Comparison of ENCODE assay signal across 8 mouse cellular contexts in the genomic region with DNA sequence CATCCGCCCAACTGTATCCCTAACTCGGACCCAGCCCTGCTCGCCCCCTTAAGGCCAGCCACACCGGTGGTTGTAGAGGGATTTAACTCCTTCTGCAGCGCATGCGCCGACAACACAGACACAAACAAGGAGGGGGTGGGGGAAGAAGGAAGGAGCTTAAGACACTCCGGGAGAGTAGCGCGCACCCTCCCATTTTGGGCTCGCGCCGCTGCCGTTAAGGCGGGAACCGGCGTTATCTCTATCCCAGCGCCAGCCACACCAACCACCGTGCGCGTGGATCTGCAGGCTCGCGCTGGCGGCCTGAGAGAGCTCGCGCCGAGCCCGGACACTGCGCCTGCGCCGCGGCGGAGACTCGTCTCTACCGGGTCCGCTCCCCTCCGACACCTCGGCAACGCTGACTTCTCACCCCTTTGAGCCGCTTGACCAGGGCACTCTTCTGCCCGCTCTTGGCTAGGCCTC. TPM values are rescaled to one million over a fixed set of nuclear protein-coding genes. Genes with fewer than 3 reads are reported as not detected.
DNase-seq lines count a peak whose midpoint lies in the region; ATAC-seq and TF ChIP-seq lines count a peak whose summit lies in the region.

A gene (plus strand): TSS at position 154 of the 459 bp plus-strand sequence.

- peak within 1 kb of the TSS; percentile 99 for H3ac ChIP-seq in myocyte (ENCODE audit: control insufficient read depth, insufficient read length)

- no peaks in the 10 kb centered on the region for H3K9me3 ChIP-seq in neural tube, embryonic 11.5 days (ENCODE audit: control insufficient read depth, low read length)
- no peaks in the 10 kb centered on the region for H3K9me3 ChIP-seq in forebrain, embryonic 12.5 days
- no peaks in the 10 kb centered on the region for H3K9me3 ChIP-seq in hindbrain, embryonic 16.5 days (ENCODE audit: control insufficient read depth, low read length)
- no peaks in the 10 kb centered on the region for H3K9me3 ChIP-seq in limb, embryonic 15.5 days

- peak within 1 kb of the TSS; percentile 95 for H3K9ac ChIP-seq in neural tube, embryonic 11.5 days (ENCODE audit: low read length)
- H3K9ac ChIP-seq in forebrain, embryonic 12.5 days, result peak within 1 kb of the TSS; percentile 88
- peak within 1 kb of the TSS; percentile 97 for H3K9ac ChIP-seq in hindbrain, embryonic 16.5 days (ENCODE audit: low read depth, low read length)
- H3K9ac ChIP-seq in limb, embryonic 15.5 days, result peak within 1 kb of the TSS; percentile 97

- no peaks in the 10 kb centered on the region for H3K27me3 ChIP-seq in neural tube, embryonic 11.5 days (ENCODE audit: control insufficient read depth, insufficient read depth, low read length)
- no peaks in the 10 kb centered on the region for H3K27me3 ChIP-seq in forebrain, embryonic 12.5 days
- H3K27me3 ChIP-seq in hindbrain, embryonic 16.5 days (replicated peaks; ENCODE audit: control insufficient read depth, insufficient read depth, low read length), result no peaks in the 10 kb centered on the region
- no peaks in the 10 kb centered on the region for H3K27me3 ChIP-seq in limb, embryonic 15.5 days
- no peaks in the 10 kb centered on the region for H3K27me3 ChIP-seq in myocyte (ENCODE audit: control insufficient read depth, insufficient read depth, insufficient read length)

- H3K4me3 ChIP-seq in neural tube, embryonic 11.5 days (ENCODE audit: low read depth, low read length), result peak within 1 kb of the TSS; percentile 84
- H3K4me3 ChIP-seq in forebrain, embryonic 12.5 days (replicated peaks), result peak within 1 kb of the TSS; percentile 86
- H3K4me3 ChIP-seq in hindbrain, embryonic 16.5 days (ENCODE audit: low read length), result peak within 1 kb of the TSS; percentile 87
- H3K4me3 ChIP-seq in limb, embryonic 15.5 days, result peak within 1 kb of the TSS; percentile 85
- H3K4me3 ChIP-seq in myocyte, result peak within 1 kb of the TSS; percentile 95

- peak; percentile 77 for ATAC-seq in neural tube, embryonic 11.5 days (ENCODE audit: insufficient read depth, low FRiP score, low TSS enrichment)
- ATAC-seq in forebrain, embryonic 12.5 days (ENCODE audit: low FRiP score), result peak; percentile 83
- peak; percentile 77 for ATAC-seq in hindbrain, embryonic 16.5 days
- ATAC-seq in limb, embryonic 15.5 days (ENCODE audit: insufficient number of reproducible peaks, low FRiP score, low TSS enrichment, low read depth), result peak; percentile 72

- peaks cover 10% of the 10 kb centered on the region for H3K4me1 ChIP-seq in neural tube, embryonic 11.5 days (ENCODE audit: control insufficient read depth, insufficient read depth, low read length)
- H3K4me1 ChIP-seq in forebrain, embryonic 12.5 days, result peaks cover 24% of the 10 kb centered on the region
- peaks cover 27% of the 10 kb centered on the region for H3K4me1 ChIP-seq in hindbrain, embryonic 16.5 days (ENCODE audit: control insufficient read depth, insufficient read depth, low read depth, low read length)
- peaks cover 16% of the 10 kb centered on the region for H3K4me1 ChIP-seq in limb, embryonic 15.5 days

- H3K79me2 ChIP-seq in myocyte (ENCODE audit: control insufficient read depth, insufficient read depth), result peaks cover 75% of the 10 kb centered on the region

- peak; percentile 88 for DNase-seq in neural tube, embryonic 11.5 days (ENCODE audit: low spot score)
- DNase-seq in neural tube, embryonic 10.5 days (ENCODE audit: extremely low spot score, low spot score), result no peak
- no peak for DNase-seq in adrenal gland, postnatal 25 days
- no peak for DNase-seq in ovary, postnatal 10 days (ENCODE audit: low spot score)

- H3K36me3 ChIP-seq in neural tube, embryonic 11.5 days (ENCODE audit: control insufficient read depth, insufficient read depth, low read length), result peaks cover 9% of the 10 kb centered on the region
- H3K36me3 ChIP-seq in forebrain, embryonic 12.5 days (replicated peaks), result peaks cover 44% of the 10 kb centered on the region
- H3K36me3 ChIP-seq in hindbrain, embryonic 16.5 days (ENCODE audit: control insufficient read depth, insufficient read depth, low read length), result 0 out of 2 replicates have a peak, but pooled peaks cover 4% of the 10 kb centered on the region
- H3K36me3 ChIP-seq in limb, embryonic 15.5 days, result peaks cover 35% of the 10 kb centered on the region
- peaks cover 14% of the 10 kb centered on the region for H3K36me3 ChIP-seq in myocyte (ENCODE audit: control insufficient read depth, insufficient read depth)

- under 1% methylated on average over 41 of the region's 41 CpGs for WGBS in neural tube, embryonic 11.5 days
- under 1% methylated on average over 41 of the region's 41 CpGs for WGBS in forebrain, embryonic 12.5 days
- under 1% methylated on average over 41 of the region's 41 CpGs for WGBS in hindbrain, embryonic 16.5 days
- under 1% methylated on average over 41 of the region's 41 CpGs for WGBS in limb, embryonic 15.5 days

- peak within 1 kb of the TSS; percentile 90 for H3K27ac ChIP-seq in neural tube, embryonic 11.5 days (ENCODE audit: low read depth, low read length)
- H3K27ac ChIP-seq in forebrain, embryonic 12.5 days, result peak within 1 kb of the TSS; percentile 96
- peak within 1 kb of the TSS; percentile 97 for H3K27ac ChIP-seq in hindbrain, embryonic 16.5 days (ENCODE audit: low read depth, low read length)
- peak within 1 kb of the TSS; percentile 97 for H3K27ac ChIP-seq in limb, embryonic 15.5 days

- no peak for TF ChIP-seq POLR2A in myocyte (IDR thresholded peaks at IDR 0.05; ENCODE audit: insufficient read length, low read depth)

- peak within 1 kb of the TSS; percentile 63 for H3K4me2 ChIP-seq in neural tube, embryonic 11.5 days (ENCODE audit: low read depth)
- H3K4me2 ChIP-seq in forebrain, embryonic 12.5 days, result peak within 1 kb of the TSS; percentile 83
- peak within 1 kb of the TSS; percentile 66 for H3K4me2 ChIP-seq in hindbrain, embryonic 16.5 days (ENCODE audit: low read length)
- peak within 1 kb of the TSS; percentile 49 for H3K4me2 ChIP-seq in limb, embryonic 15.5 days
- H3K4me2 ChIP-seq in myocyte (ENCODE audit: low read depth), result peak within 1 kb of the TSS; percentile 76

TF ChIP-seq in myocyte, 11 proteins besides CTCF, POLR2A, EP300 and RAD21:
- TF ChIP-seq SRF (IDR thresholded peaks at IDR 0.05; ENCODE audit: control insufficient read depth, insufficient read length, low read depth) (no peak), MYOG (IDR thresholded peaks at IDR 0.05; ENCODE audit: control insufficient read depth in 1 of 3, insufficient read depth in 1 of 3, insufficient read length in 2 of 3, low read depth in 2 of 3) (peak in 1 of 3 experiments; percentile 23)
TF ChIP-seq in myocyte: peak in this region for 1.

RNA-seq across cellular contexts. Expression of the gene that starts here (rescaled TPM):
- polyA plus RNA-seq in neural tube, embryonic 11.5 days (2014; fragmentation: Nextera tagmentation; extraction: Ambion mirVana), result 94.3 and 103 TPM in 2 replicates
- 39.3 and 39.9 TPM in 2 replicates for total RNA-seq in adrenal gland, postnatal 25 days (2021)
- 87.5 and 89.7 TPM in 2 replicates for polyA plus RNA-seq in forebrain, embryonic 12.5 days (2016; fragmentation: Nextera tagmentation; extraction: Ambion mirVana)
- polyA plus RNA-seq in hindbrain, embryonic 16.5 days (2015; fragmentation: Nextera tagmentation; extraction: Ambion mirVana), result 68.2 and 69.1 TPM in 2 replicates
- polyA plus RNA-seq in limb, embryonic 15.5 days (2015; fragmentation: Nextera tagmentation; extraction: Ambion mirVana), result 79.6 and 81.2 TPM in 2 replicates
- 36.3 TPM for polyA plus RNA-seq in myocyte (2012; fragmentation: generic; extraction: Trizol)
